Mouse (Mus musculus) midbrain, embryonic 11.5 days (tissue): Measurements from ENCODE around the gene Fhad1. TPM values are rescaled to one million over a fixed set of nuclear protein-coding genes. Genes with fewer than 3 reads are reported as not detected.

Experiments
- ATAC-seq: fragments of 200-750 bp; cut with Nextera tagmentation; 2 replicates; pipeline ENCODE4 v1.8.0; 2017; ENCODE audit warnings: moderate TSS enrichment, moderate library complexity; ENCODE audit not compliant: low FRiP score
- DNase-seq: peaks from one replicate; pipeline ENCODE4 v3.0.0; 2015; ENCODE audit warnings: low spot score; ENCODE audit errors: missing footprints
- H3K27ac ChIP-seq: fragments of 300-500 bp; sonication (generic); 2 replicates; pipeline ENCODE4 v1.5.1; 2014; ENCODE audit warnings: low read depth, low read length
- H3K27me3 ChIP-seq: fragments of 300-500 bp; sonication (generic); 2 replicates; pipeline ENCODE4 v1.6.1; 2014; ENCODE audit warnings: mild to moderate bottlenecking, low read length, moderate library complexity, mixed read lengths; ENCODE audit not compliant: control insufficient read depth, insufficient read depth
- H3K36me3 ChIP-seq: fragments of 300-500 bp; sonication (generic); 2 replicates; pipeline ENCODE4 v1.6.1; 2014; ENCODE audit warnings: mild to moderate bottlenecking, low read length, moderate library complexity, mixed read lengths; ENCODE audit not compliant: control insufficient read depth, insufficient read depth
- H3K4me1 ChIP-seq: fragments of 300-500 bp; sonication (generic); 2 replicates; pipeline ENCODE4 v1.6.1; 2014; ENCODE audit warnings: low read length; ENCODE audit not compliant: control insufficient read depth, insufficient read depth
- H3K4me2 ChIP-seq: fragments of 300-500 bp; sonication (generic); 2 replicates; pipeline ENCODE4 v1.6.1; 2014; ENCODE audit warnings: mild to moderate bottlenecking, moderate library complexity
- H3K4me3 ChIP-seq: fragments of 300-500 bp; sonication (generic); 2 replicates; pipeline ENCODE4 v1.5.1; 2014; ENCODE audit warnings: low read depth, low read length
- H3K9ac ChIP-seq: fragments of 300-500 bp; sonication (generic); 2 replicates; pipeline ENCODE4 v1.6.1; 2014; ENCODE audit warnings: low read length
- H3K9me3 ChIP-seq: fragments of 300-500 bp; sonication (generic); 2 replicates; pipeline ENCODE4 v1.6.1; 2016; ENCODE audit warnings: low read length; ENCODE audit not compliant: control insufficient read depth
- WGBS: fragments of 180-500 bp; shearing (Covaris S2); extraction: QIAGEN DNeasy Blood & Tissue Kit; methylation state at CpG from one replicate; pipeline ENCODE4 v1.1.7; 2014; 5-methylcytosine and 5-hydroxymethylcytosine counted together
- polyA plus RNA-seq: library from polyadenylated mRNA; unstranded; fragments of >200 nt; fragmentation: Nextera tagmentation; extraction: Ambion mirVana; gene quantifications from 2 replicates; pipeline ENCODE4 v1.2.1, GENCODE M21; 2014

The Fhad1 gene
- polyA plus RNA-seq, 1 experiment from 2014 or later = 2.4 TPM

- Histone ChIP-seq H3K27ac (no peak overlapping the region), H3K4me2 (no peak overlapping the region), H3K36me3 (no peaks in the 10 kb centered on the region), H3K9me3 (no peaks in the 10 kb centered on the region), H3K9ac (no peak overlapping the region), H3K4me1 (no peaks in the 10 kb centered on the region), H3K27me3 (no peaks in the 10 kb centered on the region; the same call in 1 of the 2 replicates), H3K4me3 (no peak overlapping the region)
- WGBS = 87% methylated on average over 14 of the region's 14 CpGs
- no peak for DNase-seq
- no peak for ATAC-seq
Observed at GRCm38 (mm10) chr4:142045595-142046163, 30.8 kb upstream of the Fhad1 start.

GRCm38 (mm10) chr4:142044452-142044851, 29.6 kb upstream of the Fhad1 start:
- ATAC-seq (no peak), DNase-seq (no peak)
- no peak overlapping the region for H3K4me2 ChIP-seq
- no peak overlapping the region for H3K4me3 ChIP-seq
- H3K27ac ChIP-seq = no peak overlapping the region
- no peaks in the 10 kb centered on the region; the same call in 1 of the 2 replicates for H3K27me3 ChIP-seq
- WGBS = 71% methylated on average over 12 of the region's 12 CpGs
- no peaks in the 10 kb centered on the region for H3K9me3 ChIP-seq
- H3K9ac ChIP-seq = no peak overlapping the region
- H3K36me3 ChIP-seq = no peaks in the 10 kb centered on the region
- no peaks in the 10 kb centered on the region for H3K4me1 ChIP-seq

- H3K27me3 ChIP-seq = no peaks in the 10 kb centered on the region; the same call in 1 of the 2 replicates
- DNase-seq (no peak), ATAC-seq (no peak)
- no peaks in the 10 kb centered on the region for H3K4me1 ChIP-seq
- no peak overlapping the region for H3K9ac ChIP-seq
- H3K27ac ChIP-seq = no peak overlapping the region
- H3K9me3 ChIP-seq = no peaks in the 10 kb centered on the region
- no peak overlapping the region for H3K4me3 ChIP-seq
- no peak overlapping the region for H3K4me2 ChIP-seq
- 88% methylated on average over 9 of the region's 9 CpGs for WGBS
- no peaks in the 10 kb centered on the region for H3K36me3 ChIP-seq
Observed at GRCm38 (mm10) chr4:142039662-142040353, 24.9 kb upstream of the Fhad1 start.

- H3K9me3 ChIP-seq = no peaks in the 10 kb centered on the region
- no peaks in the 10 kb centered on the region for H3K36me3 ChIP-seq
- no peak overlapping the region for H3K4me3 ChIP-seq
- no peak overlapping the region for H3K4me2 ChIP-seq
- no peak overlapping the region for H3K27ac ChIP-seq
- no peaks in the 10 kb centered on the region for H3K4me1 ChIP-seq
- no peak for DNase-seq
- no peak overlapping the region for H3K9ac ChIP-seq
- H3K27me3 ChIP-seq = no peaks in the 10 kb centered on the region; the same call in 1 of the 2 replicates
- WGBS = 67% methylated on average over 4 of the region's 4 CpGs
- ATAC-seq = no peak
Observed at GRCm38 (mm10) chr4:142037897-142038296, 23.0 kb upstream of the Fhad1 start.

GRCm38 (mm10) chr4:142028533-142028932, 13.7 kb upstream of the Fhad1 start:
- no peaks in the 10 kb centered on the region for H3K4me1 ChIP-seq
- no peak overlapping the region for H3K27ac ChIP-seq
- H3K27me3 ChIP-seq = no peaks in the 10 kb centered on the region
- H3K4me3 ChIP-seq = no peak overlapping the region
- H3K9me3 ChIP-seq = peaks cover 2% of the 10 kb centered on the region; the same call in 1 of the 2 replicates
- H3K36me3 ChIP-seq = no peaks in the 10 kb centered on the region
- 87% methylated on average over 13 of the region's 13 CpGs for WGBS
- H3K4me2 ChIP-seq = no peak overlapping the region
- no peak overlapping the region for H3K9ac ChIP-seq
- DNase-seq (no peak), ATAC-seq (no peak)

GRCm38 (mm10) chr4:142026965-142027364, 12.1 kb upstream of the Fhad1 start:
- H3K27me3 ChIP-seq = no peaks in the 10 kb centered on the region
- H3K4me1 ChIP-seq = no peaks in the 10 kb centered on the region
- H3K4me2 ChIP-seq = no peak overlapping the region
- H3K9ac ChIP-seq = no peak overlapping the region
- no peak for DNase-seq
- H3K4me3 ChIP-seq = no peak overlapping the region
- ATAC-seq = no peak
- no peak overlapping the region for H3K27ac ChIP-seq
- no peaks in the 10 kb centered on the region for H3K36me3 ChIP-seq
- WGBS = 92% methylated on average over 2 of the region's 2 CpGs
- H3K9me3 ChIP-seq = no peaks in the 10 kb centered on the region; the same call in 1 of the 2 replicates

GRCm38 (mm10) chr4:142024536-142024935, 9.7 kb upstream of the Fhad1 start:
- no peak overlapping the region for H3K27ac ChIP-seq
- WGBS = 95% methylated on average over 2 of the region's 2 CpGs
- no peaks in the 10 kb centered on the region for H3K9me3 ChIP-seq
- no peak overlapping the region for H3K9ac ChIP-seq
- no peaks in the 10 kb centered on the region for H3K27me3 ChIP-seq
- H3K4me3 ChIP-seq = no peak overlapping the region
- H3K36me3 ChIP-seq = no peaks in the 10 kb centered on the region
- no peak for DNase-seq
- H3K4me2 ChIP-seq = no peak overlapping the region
- no peaks in the 10 kb centered on the region for H3K4me1 ChIP-seq
- no peak for ATAC-seq

GRCm38 (mm10) chr4:142023166-142023565, 8.3 kb upstream of the Fhad1 start:
- no peaks in the 10 kb centered on the region for H3K36me3 ChIP-seq
- H3K4me3 ChIP-seq = no peak overlapping the region
- ATAC-seq (no peak), DNase-seq (no peak)
- no peaks in the 10 kb centered on the region for H3K4me1 ChIP-seq
- H3K27me3 ChIP-seq = no peaks in the 10 kb centered on the region
- 84% methylated on average over 4 of the region's 4 CpGs for WGBS
- no peak overlapping the region for H3K4me2 ChIP-seq
- H3K27ac ChIP-seq = no peak overlapping the region
- no peak overlapping the region for H3K9ac ChIP-seq
- no peaks in the 10 kb centered on the region for H3K9me3 ChIP-seq

GRCm38 (mm10) chr4:142017686-142018085, 2.8 kb upstream of the Fhad1 start:
- Histone ChIP-seq H3K36me3 (no peaks in the 10 kb centered on the region), H3K9me3 (no peaks in the 10 kb centered on the region), H3K9ac (no peak overlapping the region), H3K4me1 (peaks cover 9% of the 10 kb centered on the region), H3K27ac (no peak overlapping the region), H3K27me3 (peaks cover 12% of the 10 kb centered on the region; the same call in 1 of the 2 replicates), H3K4me2 (no peak overlapping the region), H3K4me3 (no peak overlapping the region)
- WGBS = 69% methylated on average over 15 of the region's 15 CpGs
- ATAC-seq (no peak), DNase-seq (no peak)
